Mouse (Mus musculus): Measurements from ENCODE around the gene Col18a1. TPM values are rescaled to one million over a fixed set of nuclear protein-coding genes. Genes with fewer than 3 reads are reported as not detected.

The Col18a1 gene
- polyA plus RNA-seq, 1 experiment from 2014 or later: 51.2 TPM

GRCm38 (mm10) chr10:77008109-77008561 lies 158.2 kb downstream of the Col18a1 start:
- Histone ChIP-seq H3K27ac (peak overlapping the region; percentile 52), H3K4me3 (replicated peaks; ENCODE audit: low read length) (no peak overlapping the region), H3K9ac (0 out of 2 replicates have a peak overlapping the region, but pooled peaks have one; percentile 18), H3K27me3 (ENCODE audit: control insufficient read depth, insufficient read depth, low read length) (no peaks in the 10 kb centered on the region), H3K4me2 (replicated peaks) (no peak overlapping the region), H3K4me1 (replicated peaks; ENCODE audit: control insufficient read depth, insufficient read depth, low read length) (peaks cover 8% of the 10 kb centered on the region), H3K9me3 (ENCODE audit: control insufficient read depth, low read length) (no peaks in the 10 kb centered on the region), H3K36me3 (replicated peaks; ENCODE audit: control insufficient read depth, insufficient read depth) (no peaks in the 10 kb centered on the region)
- 20% methylated on average over 9 of the region's 9 CpGs for WGBS
- DNase-seq (ENCODE audit: low spot score) (peak; percentile 56), ATAC-seq (ENCODE audit: low FRiP score) (peak; percentile 77)

- Histone ChIP-seq H3K27me3 (ENCODE audit: control insufficient read depth, insufficient read depth, low read length) (no peaks in the 10 kb centered on the region), H3K9ac (no peak overlapping the region), H3K4me2 (replicated peaks) (no peak overlapping the region), H3K4me1 (replicated peaks; ENCODE audit: control insufficient read depth, insufficient read depth, low read length) (peaks cover 8% of the 10 kb centered on the region), H3K27ac (peak overlapping the region; percentile 52; the same call in 1 of the 2 replicates), H3K4me3 (replicated peaks; ENCODE audit: low read length) (no peak overlapping the region), H3K9me3 (ENCODE audit: control insufficient read depth, low read length) (no peaks in the 10 kb centered on the region), H3K36me3 (replicated peaks; ENCODE audit: control insufficient read depth, insufficient read depth) (no peaks in the 10 kb centered on the region)
- DNase-seq (ENCODE audit: low spot score) (no peak), ATAC-seq (ENCODE audit: low FRiP score) (peak; percentile 44; the same call in 1 of the 2 replicates)
- WGBS: 33% methylated on average over 8 of the region's 8 CpGs
Observed at GRCm38 (mm10) chr10:77007433-77008108, 158.8 kb downstream of the Col18a1 start.

GRCm38 (mm10) chr10:77004936-77005335 lies 161.4 kb downstream of the Col18a1 start:
- Histone ChIP-seq H3K4me3 (replicated peaks; ENCODE audit: low read length) (no peak overlapping the region), H3K4me1 (replicated peaks; ENCODE audit: control insufficient read depth, insufficient read depth, low read length) (peaks cover 8% of the 10 kb centered on the region), H3K27ac (no peak overlapping the region), H3K27me3 (ENCODE audit: control insufficient read depth, insufficient read depth, low read length) (no peaks in the 10 kb centered on the region), H3K4me2 (replicated peaks) (no peak overlapping the region), H3K36me3 (replicated peaks; ENCODE audit: control insufficient read depth, insufficient read depth) (no peaks in the 10 kb centered on the region), H3K9me3 (ENCODE audit: control insufficient read depth, low read length) (no peaks in the 10 kb centered on the region), H3K9ac (no peak overlapping the region)
- ATAC-seq (ENCODE audit: low FRiP score) (no peak), DNase-seq (ENCODE audit: low spot score) (no peak)
- 42% methylated on average over 7 of the region's 7 CpGs for WGBS

Other genes starting within 250 kb of the Col18a1 start
- 45.2 and 45.3 TPM in 2 replicates for gene Pcbp3, start 204.7 kb downstream of the Col18a1 start, polyA plus RNA-seq (2014; fragmentation: Nextera tagmentation; extraction: Ambion mirVana)
- 42.1 and 42.4 TPM in 2 replicates for gene Slc19a1, start 134.3 kb downstream of the Col18a1 start, polyA plus RNA-seq (2014; fragmentation: Nextera tagmentation; extraction: Ambion mirVana)
- gene Pofut2, start 92.7 kb upstream of the Col18a1 start, polyA plus RNA-seq (2014; fragmentation: Nextera tagmentation; extraction: Ambion mirVana): 53.2 and 53.3 TPM in 2 replicates

Measured in hindbrain, embryonic 14.5 days (tissue).